Mouse (Mus musculus) midbrain, embryonic 12.5 days (tissue): ENCODE measurements around the gene Hbs1l. TPM values are rescaled to one million over a fixed set of nuclear protein-coding genes. Genes with fewer than 3 reads are reported as not detected.
"Not testable (repeated sequence)": the region's sequence is repeated elsewhere in the genome, so short reads cannot be mapped to it uniquely, and the experiment has no call there.

Source experiments
- ATAC-seq: fragments of 200-750 bp; cut with Nextera tagmentation; 2 replicates; pipeline ENCODE4 v1.8.0; 2017; ENCODE audit warnings: low read depth, moderate TSS enrichment, moderate library complexity; ENCODE audit not compliant: low FRiP score
- H3K27ac ChIP-seq: fragments of 300-500 bp; sonication (generic); replicated peaks from 2 replicates; pipeline ENCODE4 v1.5.1; 2016; ENCODE audit warnings: mild to moderate bottlenecking
- H3K27me3 ChIP-seq: fragments of 300-500 bp; sonication (generic); 2 replicates; pipeline ENCODE4 v1.6.1; 2016; ENCODE audit warnings: mild to moderate bottlenecking
- H3K36me3 ChIP-seq: fragments of 300-500 bp; sonication (generic); 2 replicates; pipeline ENCODE4 v1.6.1; 2016
- H3K4me1 ChIP-seq: fragments of 300-500 bp; sonication (generic); 2 replicates; pipeline ENCODE4 v1.6.1; 2016
- H3K4me2 ChIP-seq: fragments of 300-500 bp; sonication (generic); replicated peaks from 2 replicates; pipeline ENCODE4 v1.6.1; 2016; ENCODE audit warnings: mild to moderate bottlenecking, moderate library complexity
- H3K4me3 ChIP-seq: fragments of 300-500 bp; sonication (generic); 2 replicates; pipeline ENCODE4 v1.5.1; 2016; ENCODE audit warnings: mild to moderate bottlenecking
- H3K9ac ChIP-seq: fragments of 300-500 bp; sonication (generic); replicated peaks from 2 replicates; pipeline ENCODE4 v1.6.1; 2016; ENCODE audit warnings: mild to moderate bottlenecking, moderate library complexity
- H3K9me3 ChIP-seq: fragments of 300-500 bp; sonication (generic); 2 replicates; pipeline ENCODE4 v1.6.1; 2016; ENCODE audit warnings: mild to moderate bottlenecking
- WGBS: fragments of 180-500 bp; shearing (Covaris S2); methylation state at CpG from one replicate; pipeline ENCODE4 v1.1.7; 2016; 5-methylcytosine and 5-hydroxymethylcytosine counted together
- polyA plus RNA-seq: library from polyadenylated mRNA; unstranded; fragments of >200 nt; fragmentation: Nextera tagmentation; extraction: Ambion mirVana; gene quantifications from 2 replicates; pipeline ENCODE4 v1.2.1, GENCODE M21; 2016

Gene Hbs1l
- polyA plus RNA-seq, 1 experiment from 2014 or later = 128 TPM

- H3K4me3 ChIP-seq, H3K9me3 ChIP-seq, H3K36me3 ChIP-seq, H3K27me3 ChIP-seq, H3K27ac ChIP-seq, ATAC-seq, H3K4me1 ChIP-seq, H3K9ac ChIP-seq, H3K4me2 ChIP-seq: not testable (repeated sequence)
- WGBS = 93% methylated on average over 6 of the region's 6 CpGs
Measured at GRCm38 (mm10) chr10:21398873-21399425, 103.2 kb downstream of the Hbs1l start.

DNA sequence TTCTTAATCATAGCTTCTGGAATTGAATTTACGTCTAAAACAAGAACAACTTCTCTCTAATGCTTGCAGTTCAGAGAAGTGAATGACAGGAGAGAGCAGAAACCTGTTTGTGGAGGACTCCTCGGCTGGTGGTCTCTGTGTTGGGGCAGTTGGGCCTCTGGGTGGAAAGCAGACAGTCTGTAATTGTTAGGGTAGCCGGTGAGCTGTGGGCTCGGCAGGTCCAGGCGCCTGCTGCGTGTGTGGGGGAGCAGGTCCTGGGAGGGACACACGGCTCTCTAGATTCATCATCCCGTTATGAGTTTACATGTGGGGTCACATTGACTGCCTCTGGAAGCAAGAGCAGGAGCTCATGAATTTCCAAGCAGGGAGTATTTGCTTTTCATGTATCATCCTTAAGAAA is 103.8 kb downstream of the Hbs1l start:
- H3K27ac ChIP-seq = no peak overlapping the region
- H3K4me1 ChIP-seq = peaks cover 4% of the 10 kb centered on the region; the same call in 1 of the 2 replicates
- no peak for ATAC-seq
- no peak overlapping the region for H3K4me2 ChIP-seq
- no peaks in the 10 kb centered on the region for H3K36me3 ChIP-seq
- no peak overlapping the region for H3K4me3 ChIP-seq
- no peaks in the 10 kb centered on the region for H3K27me3 ChIP-seq
- WGBS = 76% methylated on average over 8 of the region's 8 CpGs
- no peaks in the 10 kb centered on the region for H3K9me3 ChIP-seq
- H3K9ac ChIP-seq = no peak overlapping the region

DNA sequence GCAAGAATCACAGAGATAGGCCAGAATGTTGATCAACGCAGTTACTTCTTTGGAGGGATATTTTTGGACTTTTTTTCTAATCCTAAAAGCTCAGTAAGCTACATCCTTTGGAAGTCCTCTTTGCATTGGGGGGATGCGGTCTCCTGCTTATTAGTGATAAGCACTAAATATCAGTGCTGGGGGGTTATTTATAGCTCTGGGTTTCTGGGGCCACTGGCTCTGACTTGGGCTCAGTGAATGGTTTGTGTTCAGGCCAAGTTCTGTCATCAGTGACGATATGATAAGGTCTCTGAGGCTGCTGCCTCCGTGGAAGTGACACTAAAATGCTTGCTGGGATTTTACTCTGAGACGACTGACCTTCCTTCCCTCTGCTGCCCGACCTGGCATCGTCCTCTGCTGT is 104.3 kb downstream of the Hbs1l start:
- ATAC-seq = no peak
- Histone ChIP-seq H3K4me2 (no peak overlapping the region), H3K4me1 (peaks cover 4% of the 10 kb centered on the region; the same call in 1 of the 2 replicates), H3K27ac (no peak overlapping the region), H3K9ac (no peak overlapping the region), H3K9me3 (no peaks in the 10 kb centered on the region), H3K36me3 (no peaks in the 10 kb centered on the region), H3K4me3 (no peak overlapping the region), H3K27me3 (no peaks in the 10 kb centered on the region)
- WGBS = 67% methylated on average over 7 of the region's 7 CpGs

DNA sequence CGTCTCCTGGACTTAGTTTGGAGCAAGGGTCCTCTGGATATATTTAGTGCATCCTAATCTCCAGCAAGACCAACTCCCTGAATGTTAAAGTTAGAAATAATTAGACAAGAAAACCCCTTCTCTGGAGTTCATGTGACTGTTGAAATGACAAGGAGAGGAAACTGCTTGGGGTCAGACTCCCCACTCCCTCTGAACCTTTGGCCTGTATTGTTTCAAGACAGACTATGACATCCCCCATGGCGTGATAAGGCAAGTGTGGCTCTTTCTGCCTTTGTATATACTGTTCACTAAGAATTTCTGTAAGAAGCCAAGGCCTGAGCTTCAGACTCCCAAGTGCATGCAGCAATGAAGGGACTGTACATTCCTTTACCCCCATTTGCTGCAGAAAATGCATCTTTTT is 104.7 kb downstream of the Hbs1l start:
- 56% methylated on average over 2 of the region's 2 CpGs for WGBS
- H3K36me3 ChIP-seq = no peaks in the 10 kb centered on the region

GRCm38 (mm10) chr10:21401259-21401658 is 105.5 kb downstream of the Hbs1l start:
- no peaks in the 10 kb centered on the region for H3K9me3 ChIP-seq
- no peak for ATAC-seq
- no peak overlapping the region for H3K4me3 ChIP-seq
- no peaks in the 10 kb centered on the region for H3K27me3 ChIP-seq
- H3K27ac ChIP-seq = no peak overlapping the region
- no peak overlapping the region for H3K4me2 ChIP-seq
- 67% methylated on average over 4 of the region's 4 CpGs for WGBS
- peaks cover 4% of the 10 kb centered on the region; the same call in 1 of the 2 replicates for H3K4me1 ChIP-seq
- no peaks in the 10 kb centered on the region for H3K36me3 ChIP-seq
- H3K9ac ChIP-seq = no peak overlapping the region

More for the DNA sequence above, 104.7 kb downstream of the Hbs1l start:
- no peak overlapping the region for H3K4me3 ChIP-seq
- no peak overlapping the region for H3K4me2 ChIP-seq
- no peaks in the 10 kb centered on the region for H3K9me3 ChIP-seq
- H3K27me3 ChIP-seq = no peaks in the 10 kb centered on the region
- H3K4me1 ChIP-seq = peaks cover 4% of the 10 kb centered on the region; the same call in 1 of the 2 replicates
- H3K27ac ChIP-seq = no peak overlapping the region
- no peak for ATAC-seq
- no peak overlapping the region for H3K9ac ChIP-seq

DNA sequence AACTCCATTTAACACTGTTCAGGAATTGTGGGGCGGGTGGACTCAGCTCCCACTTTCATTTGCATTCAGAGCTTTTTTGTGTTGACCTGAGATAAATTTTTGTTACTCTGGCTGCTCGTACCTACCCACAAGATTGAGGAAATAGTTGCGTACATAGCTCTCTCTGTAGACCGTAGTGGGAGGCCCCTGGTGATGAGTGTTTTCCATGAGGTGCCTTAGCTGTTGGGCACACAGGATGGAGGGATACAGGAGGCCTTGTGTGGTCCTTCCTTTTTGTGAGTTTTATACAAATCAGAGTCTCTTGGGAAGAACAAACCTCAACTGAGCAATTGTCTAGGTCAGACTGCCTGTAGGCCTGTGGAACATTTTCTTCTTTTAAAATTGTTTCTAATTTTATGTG is 109.0 kb downstream of the Hbs1l start:
- Histone ChIP-seq H3K27me3 (no peaks in the 10 kb centered on the region), H3K27ac (no peak overlapping the region), H3K36me3 (no peaks in the 10 kb centered on the region), H3K9me3 (no peaks in the 10 kb centered on the region), H3K4me1 (peaks cover 4% of the 10 kb centered on the region; the same call in 1 of the 2 replicates), H3K4me3 (no peak overlapping the region), H3K4me2 (no peak overlapping the region), H3K9ac (no peak overlapping the region)
- 95% methylated on average over 4 of the region's 4 CpGs for WGBS
- no peak for ATAC-seq

DNA sequence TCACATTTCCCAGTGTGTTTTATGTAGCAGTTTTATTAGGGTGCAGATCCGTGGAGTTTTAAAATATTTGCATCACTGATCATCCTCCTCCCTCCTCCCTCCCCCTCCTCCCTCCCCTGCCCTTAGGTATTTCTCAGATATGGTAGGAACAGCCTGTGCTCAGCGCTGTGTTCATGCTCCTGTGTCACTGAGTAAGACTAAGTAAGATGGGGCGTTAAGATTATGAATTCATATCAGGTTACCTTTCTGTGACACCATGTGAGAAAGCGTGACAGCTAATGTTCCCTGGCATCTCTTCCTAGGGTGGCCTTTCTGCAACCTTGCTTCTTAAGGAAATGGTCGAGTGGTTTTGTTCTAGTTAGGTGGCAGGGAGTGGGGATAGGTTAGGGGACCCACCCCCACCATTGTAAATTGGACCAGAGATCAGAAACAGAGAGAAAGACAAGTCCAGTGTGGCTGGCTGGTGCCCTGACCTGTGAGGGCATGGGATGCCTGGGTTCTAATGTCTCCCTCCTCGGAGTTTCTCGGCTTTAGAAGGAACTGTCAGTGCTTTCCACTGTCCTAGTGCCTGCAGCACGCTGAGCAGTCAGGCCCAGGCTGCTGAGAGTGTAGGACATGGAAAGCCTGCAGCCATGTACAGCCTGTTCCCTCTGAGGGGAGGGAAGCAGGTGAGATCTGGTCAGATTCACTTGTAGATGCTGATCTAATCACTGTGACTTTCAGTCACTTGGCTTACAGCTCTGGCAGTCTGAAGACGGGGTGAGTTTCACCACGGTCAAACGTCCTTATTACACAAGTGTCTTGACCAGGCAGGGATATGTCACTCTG is 110.1 kb downstream of the Hbs1l start:
- H3K4me3 ChIP-seq = no peak overlapping the region
- WGBS = 84% methylated on average over 11 of the region's 11 CpGs
- no peak overlapping the region for H3K9ac ChIP-seq
- H3K4me1 ChIP-seq = peaks cover 4% of the 10 kb centered on the region; the same call in 1 of the 2 replicates
- no peaks in the 10 kb centered on the region for H3K36me3 ChIP-seq
- ATAC-seq = no peak
- H3K27me3 ChIP-seq = no peaks in the 10 kb centered on the region
- H3K9me3 ChIP-seq = no peaks in the 10 kb centered on the region
- no peak overlapping the region for H3K4me2 ChIP-seq
- H3K27ac ChIP-seq = no peak overlapping the region

DNA sequence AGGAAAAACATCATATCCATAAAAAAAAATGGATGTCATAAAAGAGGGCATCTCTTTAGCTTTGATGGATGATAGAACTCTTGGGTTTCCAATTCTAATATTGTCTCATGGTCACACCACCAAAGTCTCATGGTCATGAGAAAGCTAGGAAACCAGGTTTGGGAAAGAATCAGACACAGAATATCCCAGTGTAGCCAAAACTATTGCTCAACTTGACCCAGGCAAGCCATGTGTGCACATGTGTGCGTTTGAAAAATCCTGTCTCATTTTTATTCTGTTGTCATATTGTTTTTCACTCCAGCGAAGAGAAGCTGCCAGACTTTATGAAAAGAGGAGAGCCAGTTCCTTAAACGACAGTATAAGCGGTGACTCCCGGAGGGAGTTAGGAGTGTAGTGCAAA is 114.9 kb downstream of the Hbs1l start:
- 78% methylated on average over 5 of the region's 5 CpGs for WGBS
- Histone ChIP-seq H3K27me3 (no peaks in the 10 kb centered on the region), H3K36me3 (no peaks in the 10 kb centered on the region), H3K27ac (no peak overlapping the region), H3K4me3 (no peak overlapping the region), H3K9ac (no peak overlapping the region), H3K4me1 (no peaks in the 10 kb centered on the region), H3K4me2 (no peak overlapping the region), H3K9me3 (no peaks in the 10 kb centered on the region)
- ATAC-seq = no peak

- Histone ChIP-seq H3K4me1 (no peaks in the 10 kb centered on the region), H3K27ac (no peak overlapping the region), H3K36me3 (no peaks in the 10 kb centered on the region), H3K4me3 (no peak overlapping the region), H3K4me2 (no peak overlapping the region), H3K9ac (no peak overlapping the region), H3K27me3 (no peaks in the 10 kb centered on the region), H3K9me3 (no peaks in the 10 kb centered on the region)
- WGBS = 77% methylated on average over 6 of the region's 6 CpGs
- ATAC-seq = no peak
Measured at GRCm38 (mm10) chr10:21411621-21412205, 115.9 kb downstream of the Hbs1l start.

DNA sequence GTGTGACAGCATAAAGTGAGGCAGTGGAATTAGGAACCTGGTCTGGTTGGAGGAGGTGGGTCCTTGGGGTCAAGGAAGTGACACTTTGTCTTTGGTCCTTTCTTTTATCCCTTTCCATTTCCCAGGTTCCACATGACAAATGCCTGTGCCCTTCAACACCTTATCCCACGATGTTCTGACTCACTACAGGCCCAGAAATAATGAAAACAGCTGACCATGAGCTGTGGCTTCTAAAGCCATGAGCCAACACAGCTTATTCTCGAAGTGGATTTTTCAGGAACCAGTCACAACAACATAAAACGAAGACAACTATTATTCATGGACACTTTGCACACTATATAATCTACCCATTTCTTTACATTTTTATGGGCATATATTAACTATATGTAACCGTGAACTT is 119.3 kb downstream of the Hbs1l start:
- H3K27me3 ChIP-seq = no peaks in the 10 kb centered on the region
- no peaks in the 10 kb centered on the region for H3K36me3 ChIP-seq

DNA sequence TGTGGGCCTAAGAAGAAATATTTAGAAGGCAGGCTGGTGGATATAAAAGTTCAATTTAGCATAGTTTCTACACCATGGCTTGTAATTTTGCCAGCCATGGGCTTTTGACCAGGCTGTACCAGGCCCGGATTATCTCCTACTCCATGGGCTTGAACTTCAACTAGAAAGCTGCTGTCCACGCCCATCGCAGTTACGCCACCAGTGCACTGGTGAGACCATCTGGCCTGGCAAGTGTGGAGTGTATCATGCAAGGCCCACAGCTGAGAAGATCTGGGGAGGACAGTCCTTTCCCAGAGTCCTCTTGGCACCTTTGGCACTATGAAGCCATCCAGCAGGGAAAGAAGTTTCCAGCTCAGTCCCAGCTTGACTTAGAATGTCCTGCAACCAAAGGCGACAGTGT is 120.4 kb downstream of the Hbs1l start:
- WGBS = 91% methylated on average over 5 of the region's 5 CpGs
- Histone ChIP-seq H3K27ac (no peak overlapping the region), H3K9ac (no peak overlapping the region), H3K4me3 (no peak overlapping the region), H3K4me1 (no peaks in the 10 kb centered on the region), H3K9me3 (no peaks in the 10 kb centered on the region), H3K27me3 (no peaks in the 10 kb centered on the region), H3K4me2 (no peak overlapping the region), H3K36me3 (no peaks in the 10 kb centered on the region)
- ATAC-seq = no peak

More for the DNA sequence above, 119.3 kb downstream of the Hbs1l start:
- Histone ChIP-seq H3K9me3 (no peaks in the 10 kb centered on the region), H3K4me2 (no peak overlapping the region), H3K27ac (no peak overlapping the region), H3K4me1 (no peaks in the 10 kb centered on the region), H3K9ac (no peak overlapping the region), H3K4me3 (no peak overlapping the region)
- ATAC-seq = no peak
- 81% methylated on average over 4 of the region's 4 CpGs for WGBS
